Mouse (Mus musculus): ENCODE measurements around the gene Trpc4.

DNA sequence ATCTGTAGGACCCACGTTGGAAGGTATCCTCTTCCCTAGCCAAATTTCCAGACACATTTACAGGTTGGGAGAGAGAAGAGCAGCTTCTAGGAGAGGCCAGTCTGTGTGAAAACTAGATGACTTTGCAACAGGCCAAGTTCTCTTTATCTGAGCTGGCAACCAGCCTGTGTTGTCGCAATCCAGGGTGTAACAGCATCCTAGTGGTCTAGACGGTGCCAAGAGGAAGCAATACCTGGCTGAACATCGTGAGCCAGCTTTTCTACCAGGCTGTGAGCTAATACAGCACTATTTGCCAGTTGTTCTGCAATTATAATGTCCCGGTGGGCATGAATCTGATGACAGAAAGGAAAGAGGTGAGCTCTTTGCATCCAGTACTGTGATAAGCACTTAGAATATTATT lies 83.1 kb downstream of the Trpc4 start:
- TF ChIP-seq EP300 (IDR thresholded peaks at IDR 0.05; ENCODE audit: low read length) = no peak
- no peak for TF ChIP-seq HCFC1 (IDR thresholded peaks at IDR 0.05; ENCODE audit: low read depth, low read length)
- TF ChIP-seq CTCF (conservative IDR thresholded peaks at IDR 0.05 in 1 of 2, IDR thresholded peaks at IDR 0.05 in 1 of 2; ENCODE audit: low read depth in 2 of 2, low read length in 2 of 2) = no peak
- TF ChIP-seq ZKSCAN1 (IDR thresholded peaks at IDR 0.05; ENCODE audit: borderline replicate concordance, low read depth, low read length) = no peak
- TF ChIP-seq KAT2A (IDR thresholded peaks at IDR 0.05; ENCODE audit: insufficient replicate concordance, low read length) = no peak
